Mouse (Mus musculus) cerebellum, postnatal 25 days (tissue): Measurements from ENCODE around the gene Rassf7.
"Not testable (repeated sequence)": the region's sequence is repeated elsewhere in the genome, so short reads cannot be mapped to it uniquely, and the experiment has no call there.

Experiments
- DNase-seq, 2 experiments: peaks; one replicate each; pipeline ENCODE4 v3.0.0; 2021; ENCODE audit warnings: mixed read lengths in 2 of 2

The Rassf7 gene

DNA sequence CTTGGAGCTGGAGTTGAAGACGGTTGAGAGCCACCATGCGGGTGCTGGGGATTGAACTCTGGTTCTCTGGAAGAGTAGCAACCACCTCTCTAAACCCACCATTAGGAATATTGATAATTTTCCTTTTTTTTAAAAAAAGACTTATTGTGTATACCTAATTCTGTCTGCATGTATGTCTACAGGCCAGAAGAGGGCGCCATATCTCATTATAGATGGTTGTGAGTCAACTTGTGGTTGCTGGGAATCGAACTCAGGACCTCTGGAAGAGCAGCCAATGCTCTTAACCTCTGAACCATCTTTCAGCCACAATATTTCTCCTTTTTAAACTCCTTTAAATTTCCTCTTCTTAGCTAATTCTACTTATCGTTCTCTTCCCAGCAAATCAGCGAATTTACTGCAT is 10.9 kb downstream of the Rassf7 start:
- DNase-seq = no peak

DNA sequence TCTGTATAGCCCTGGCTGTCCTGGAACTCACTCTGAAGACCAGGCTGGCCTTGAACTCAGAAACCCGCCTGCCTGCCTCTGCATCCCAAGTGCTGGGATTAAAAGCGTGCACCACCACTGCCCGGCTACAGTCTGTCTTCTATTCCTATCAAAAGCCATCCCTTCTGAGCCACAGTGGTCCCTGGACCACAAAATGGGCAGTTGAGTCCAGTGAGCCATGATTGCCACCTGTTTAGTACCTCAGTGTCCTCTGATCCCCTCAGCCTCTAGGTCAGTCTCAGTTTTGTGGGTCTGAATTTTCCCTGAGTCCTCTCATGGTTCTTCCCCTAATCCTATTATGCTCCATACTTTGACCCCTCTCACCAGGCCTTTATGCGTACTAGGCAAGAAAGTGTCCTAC is 12.1 kb downstream of the Rassf7 start:
- DNase-seq = no peak

DNA sequence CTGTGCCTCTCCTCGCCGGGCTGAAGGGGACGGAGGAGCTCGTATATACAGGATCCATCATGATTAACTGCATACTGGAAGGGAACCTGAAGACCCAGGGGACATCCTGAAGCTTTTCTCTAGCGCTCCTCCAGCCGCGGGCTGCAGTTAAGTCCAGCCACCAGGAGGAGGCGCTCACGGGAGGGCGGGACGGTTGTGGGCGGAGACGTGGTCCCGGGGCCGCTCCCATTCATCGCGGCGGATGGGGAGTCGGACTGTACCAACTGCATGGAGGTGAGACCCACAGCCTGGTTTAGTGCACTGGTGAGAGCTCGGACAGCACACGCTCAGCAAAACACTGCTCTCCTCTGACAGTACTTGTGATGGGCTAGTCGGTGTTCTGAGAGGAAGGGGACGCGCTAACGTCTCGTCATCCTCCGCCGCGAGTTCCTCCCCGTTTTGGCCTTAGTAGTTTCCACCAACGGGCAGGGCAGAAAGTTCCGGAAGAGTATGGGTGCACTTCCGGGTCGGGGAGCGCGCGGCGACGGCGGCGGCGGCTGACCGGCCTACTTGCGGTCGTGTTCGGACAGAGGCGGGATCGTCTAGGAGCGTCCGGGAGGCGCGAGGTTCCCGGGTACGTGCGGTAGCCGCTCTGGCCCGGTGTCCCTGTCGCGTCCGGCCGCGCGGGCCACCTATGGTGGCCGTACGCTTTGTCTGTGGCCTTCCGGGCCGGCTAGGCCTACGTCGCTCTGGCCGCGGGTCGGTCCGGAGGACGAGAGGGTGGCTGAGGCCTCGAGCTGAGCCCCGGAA is 12.8 kb downstream of the Rassf7 start, which contains the start of gene Phrf1:
Gene Phrf1 (plus strand): TSS at position 506 of the 789 bp plus-strand sequence.
- DNase-seq = peak; percentile 97

DNA sequence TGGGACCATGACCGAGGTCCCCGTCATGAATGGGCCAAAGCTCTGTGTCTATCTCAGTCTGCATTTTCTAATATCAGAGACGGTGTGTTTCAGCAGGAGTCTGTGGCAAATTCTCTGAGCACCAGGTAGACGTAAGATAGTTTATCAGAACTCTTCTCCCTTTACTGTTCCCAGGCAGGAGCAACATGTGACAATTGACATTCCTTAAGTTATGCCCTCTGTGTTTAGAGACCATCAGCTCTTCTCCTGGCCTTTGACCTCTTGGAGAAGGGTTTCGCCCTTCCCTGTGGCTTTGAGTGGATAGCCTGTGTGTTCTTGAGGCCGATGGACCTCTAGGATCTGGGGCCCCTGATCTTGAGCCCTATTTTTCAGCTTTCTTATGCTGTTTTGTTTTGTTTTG is 14.0 kb downstream of the Rassf7 start:
- no peak for DNase-seq

DNA sequence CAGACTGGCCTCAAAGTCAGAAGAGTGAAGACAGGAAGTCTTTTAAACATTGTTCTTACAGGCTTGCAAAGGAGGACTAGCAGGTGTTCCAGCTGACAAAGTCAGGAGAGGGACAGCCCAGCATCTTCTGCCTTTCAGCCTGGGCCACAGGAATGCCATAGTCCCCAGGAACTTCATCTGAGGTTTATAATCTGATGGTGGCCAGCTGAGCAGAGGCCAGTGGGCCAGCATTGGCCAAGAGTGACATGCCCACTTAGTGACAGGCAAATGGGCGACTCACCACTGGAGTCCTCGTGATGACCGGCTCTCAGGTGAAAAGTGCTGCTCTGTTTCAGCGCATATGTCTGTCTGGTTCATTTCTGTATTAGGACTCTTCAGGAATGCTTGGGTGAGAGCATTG is 14.9 kb downstream of the Rassf7 start:
- DNase-seq = no peak

DNA sequence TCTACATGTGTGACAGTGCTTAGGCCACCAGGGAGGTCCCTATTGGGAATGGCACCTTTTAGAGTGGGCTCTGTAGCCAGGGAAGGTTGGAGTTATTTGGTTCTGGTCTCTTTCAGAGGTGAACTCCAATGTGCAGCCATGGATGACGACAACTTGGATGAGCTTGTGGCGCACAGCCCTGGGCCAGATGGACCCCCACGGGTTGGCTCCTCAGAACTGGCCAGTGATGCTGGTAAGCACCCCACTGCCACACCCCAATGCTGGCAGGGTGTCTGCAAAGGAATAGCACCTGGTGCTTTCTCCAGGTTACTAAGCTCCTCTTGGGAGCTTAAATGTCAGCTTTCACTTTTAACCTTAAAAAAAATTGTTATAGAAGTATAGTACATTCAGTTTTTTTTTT is 15.5 kb downstream of the Rassf7 start:
- peak; percentile 53 to 70 for DNase-seq

DNA sequence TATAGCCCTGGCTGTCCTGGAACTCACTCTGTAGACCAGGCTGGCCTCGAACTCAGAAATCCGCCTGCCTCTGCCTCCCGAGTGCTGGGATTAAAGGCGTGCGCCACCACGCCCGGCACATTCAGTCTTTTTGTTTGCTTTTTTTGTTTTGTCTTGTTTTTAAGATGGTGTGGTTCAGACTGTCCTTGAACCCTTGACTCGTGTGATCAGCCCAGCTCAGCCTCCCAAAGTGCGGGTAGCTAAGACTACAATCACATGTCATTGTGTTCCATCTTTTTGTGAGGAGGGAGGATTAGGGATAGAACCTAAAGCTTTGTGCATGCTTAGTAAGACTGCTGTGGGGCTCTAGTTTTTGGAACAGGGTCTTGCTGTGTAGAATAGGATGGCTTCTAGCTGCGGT is 15.9 kb downstream of the Rassf7 start:
- DNase-seq = no peak

DNA sequence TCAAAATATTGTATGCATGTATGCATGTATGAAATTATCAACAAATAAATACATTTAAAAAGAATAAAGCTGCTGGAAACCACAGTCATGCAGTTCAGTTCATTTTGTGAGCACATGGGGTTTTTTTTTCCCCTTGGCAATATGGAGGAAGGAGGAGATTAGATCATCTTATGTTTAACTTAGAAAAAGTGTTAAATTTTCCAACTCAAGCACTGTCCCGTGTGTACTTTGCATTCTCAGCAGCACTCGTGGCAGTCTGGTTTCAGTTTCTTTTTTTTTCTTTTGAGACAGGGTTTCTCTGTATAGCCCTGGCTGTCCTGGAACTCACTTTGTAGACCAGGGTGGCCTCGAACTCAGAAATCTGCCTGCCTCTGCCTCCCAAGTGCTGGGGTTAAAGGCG is 34.8 kb downstream of the Rassf7 start:
- DNase-seq = not testable (repeated sequence)

DNA sequence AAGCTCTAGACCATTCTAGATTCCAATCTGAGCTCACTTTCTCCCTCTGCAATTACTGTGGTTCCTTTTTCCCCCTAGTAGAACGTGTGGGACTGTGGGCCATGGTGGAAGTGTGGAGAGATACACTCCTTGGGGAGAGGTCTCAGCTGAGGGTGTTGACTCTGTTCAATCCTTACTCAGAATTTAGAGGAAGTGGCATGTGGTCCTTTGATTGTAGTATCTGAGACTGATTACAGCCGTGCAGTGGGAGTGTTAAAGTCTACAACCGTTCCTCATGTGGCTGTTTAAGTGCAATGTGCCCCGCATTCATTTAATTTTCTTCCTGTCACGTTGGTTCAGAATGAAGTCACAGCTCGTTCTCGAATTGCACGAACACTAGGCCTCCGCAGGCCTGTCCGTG is 40.5 kb downstream of the Rassf7 start:
- no peak for DNase-seq

DNA sequence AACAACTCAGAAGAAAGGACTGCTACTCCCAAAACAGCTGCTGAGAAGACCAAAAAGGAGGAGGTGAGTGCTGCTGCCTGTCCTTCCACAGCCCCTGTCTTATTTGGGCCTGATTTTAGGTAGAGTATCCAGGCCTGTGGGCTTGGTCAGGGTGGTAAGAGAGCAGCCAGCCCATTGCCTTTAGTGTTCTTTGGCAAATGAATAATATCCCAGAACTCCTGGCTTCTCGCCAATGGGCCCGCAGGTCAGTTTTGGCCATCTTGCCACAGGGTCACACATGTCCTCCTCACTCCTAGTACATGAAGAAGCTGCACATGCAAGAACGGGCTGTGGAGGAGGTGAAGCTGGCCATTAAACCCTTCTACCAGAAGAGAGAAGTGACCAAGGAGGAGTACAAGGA is 45.8 kb downstream of the Rassf7 start:
- peak in 1 of 2 experiments; percentile 55 for DNase-seq

DNA sequence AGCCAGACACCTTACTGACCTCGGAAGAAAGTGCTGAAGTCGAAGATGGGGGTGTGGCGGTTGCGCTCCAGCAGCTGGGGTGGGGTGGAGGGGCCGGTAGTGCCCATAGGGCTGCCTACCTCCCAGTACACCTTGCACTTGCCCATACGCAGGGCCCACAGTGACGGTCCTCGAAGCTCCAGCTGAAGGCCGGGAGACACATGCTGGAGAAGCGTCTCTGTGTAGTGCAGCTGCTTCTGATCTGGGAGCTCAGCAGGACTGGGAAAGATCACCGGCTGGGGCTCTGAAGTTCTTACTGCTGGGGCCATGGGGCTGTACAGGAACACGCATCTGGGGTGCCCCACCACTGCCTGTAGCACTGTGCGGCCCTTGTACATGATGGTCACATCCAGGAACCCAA is 48.0 kb downstream of the Rassf7 start:
- no peak for DNase-seq

DNA sequence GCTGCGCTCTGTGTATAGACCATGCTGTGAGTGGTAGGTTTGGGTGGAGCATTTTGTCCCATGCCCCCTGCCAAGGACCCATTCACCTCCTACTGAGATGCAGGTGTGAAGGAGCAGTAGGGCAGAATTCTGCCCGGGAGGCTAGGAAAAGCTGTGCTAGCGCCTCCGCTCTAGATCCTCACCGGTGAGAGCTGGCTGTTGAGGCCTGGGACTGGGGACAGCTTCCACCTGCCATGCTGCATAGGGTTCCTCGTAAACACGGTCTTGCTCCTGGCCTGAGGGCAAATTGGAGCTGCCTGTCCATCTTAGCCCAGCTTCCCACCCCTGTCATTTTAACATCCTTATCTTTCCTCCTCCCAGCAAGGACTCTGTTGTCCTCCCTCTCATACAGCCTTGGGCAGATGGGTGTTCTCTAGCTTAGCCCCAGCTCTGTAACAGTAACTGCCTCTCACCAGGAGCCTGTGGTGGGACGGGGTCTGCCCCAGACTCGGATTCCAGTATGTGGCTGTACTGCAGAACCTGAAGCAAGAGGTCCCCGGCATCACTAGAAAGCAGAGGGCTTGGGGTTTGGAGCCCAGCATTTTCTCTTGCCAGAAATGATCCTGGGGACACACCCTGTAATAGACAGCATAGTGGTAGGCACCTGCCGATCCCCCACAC is 48.5 kb downstream of the Rassf7 start:
- no peak for DNase-seq

DNA sequence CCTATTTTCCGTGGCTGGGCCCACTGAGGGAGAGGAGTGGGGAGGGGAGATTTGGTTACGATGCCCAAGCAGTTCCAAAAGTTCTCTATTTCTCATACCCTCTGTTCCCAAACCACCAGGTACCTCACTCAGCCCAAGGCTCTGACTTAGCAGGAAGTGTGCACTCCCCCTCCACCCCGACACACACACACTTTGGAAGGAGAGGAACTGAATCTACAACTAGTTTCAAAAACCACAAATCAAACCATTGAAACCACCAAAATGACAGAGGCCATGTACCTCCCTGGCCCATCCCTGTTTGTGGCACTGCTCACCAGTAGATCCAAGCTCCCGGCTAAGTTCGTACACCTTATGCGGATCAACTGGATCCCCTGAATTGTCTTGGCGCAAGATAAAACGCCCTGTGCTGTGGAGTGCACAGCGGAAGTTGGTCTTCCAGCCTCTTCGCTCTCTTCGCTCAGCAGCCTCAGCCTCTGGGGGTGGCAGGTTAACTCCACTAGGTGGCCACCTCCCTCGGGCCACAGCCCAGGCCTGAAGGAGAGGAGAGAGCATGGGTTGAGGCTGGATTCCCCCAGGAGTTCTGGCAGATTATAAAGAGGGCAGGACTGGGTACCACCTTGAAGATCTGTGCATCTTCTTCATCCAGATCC is 49.2 kb downstream of the Rassf7 start:
- peak in 1 of 2 experiments; percentile 51 for DNase-seq

DNA sequence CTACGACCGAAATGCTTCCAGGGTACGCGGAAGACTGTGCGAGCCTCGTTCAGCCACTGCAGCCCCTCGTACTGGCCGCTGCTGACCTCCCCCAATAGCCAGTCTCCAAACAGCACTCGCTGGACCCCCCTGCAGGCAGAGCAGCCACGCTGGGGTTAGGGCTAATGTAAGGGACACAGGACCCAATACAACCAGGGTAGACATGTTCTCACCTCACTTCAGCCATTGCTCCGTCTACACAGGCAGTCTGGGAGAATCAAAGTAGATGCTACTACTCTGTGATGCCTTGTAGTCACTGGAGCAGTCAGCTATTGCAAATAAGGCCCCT is 49.7 kb downstream of the Rassf7 start:
- DNase-seq = no peak

DNA sequence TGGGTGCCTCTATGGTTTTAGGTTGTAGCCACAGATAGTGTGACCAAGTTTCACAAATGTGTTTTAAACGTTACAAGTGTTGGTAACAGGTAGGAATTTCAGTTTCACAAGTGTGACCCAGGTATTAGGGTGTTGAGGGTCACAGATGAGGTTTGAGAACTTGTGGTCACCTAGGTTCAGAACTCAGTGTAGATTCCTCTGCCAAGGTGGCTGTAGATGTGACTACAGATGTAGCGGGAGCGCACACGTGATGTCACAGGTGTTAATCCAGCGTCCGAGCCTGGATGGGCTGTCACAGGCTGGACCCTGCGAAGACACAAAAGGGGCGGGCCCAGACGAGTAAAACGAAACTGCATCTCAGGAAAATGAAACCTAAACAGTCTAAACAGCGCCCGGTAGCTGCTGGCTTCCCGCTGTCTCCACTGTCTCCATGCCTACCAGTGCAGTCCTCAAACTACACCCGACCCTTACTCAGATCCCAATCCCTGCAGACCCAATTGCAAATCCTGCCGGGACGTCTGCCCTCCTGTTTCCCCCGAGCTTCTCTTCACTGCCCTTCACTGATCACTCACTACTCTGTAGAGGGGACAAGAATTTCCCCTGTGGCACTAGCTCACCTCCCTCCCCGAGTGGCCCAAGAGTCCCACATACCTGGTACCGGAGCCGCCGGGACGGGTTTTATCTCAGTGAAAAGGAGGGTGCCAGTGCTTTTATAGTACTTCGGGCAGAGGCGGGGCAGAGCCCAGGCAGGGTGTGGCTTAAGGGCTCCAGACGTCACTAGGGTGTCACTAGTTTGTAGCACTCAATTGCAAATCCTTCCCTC is 50.3 kb downstream of the Rassf7 start, which contains the start of gene Irf7:
Gene Irf7 (minus strand): TSS at position 743 of the 823 bp plus-strand sequence.
- peak in 1 of 2 experiments; percentile 52 for DNase-seq
